8 mouse cellular contexts compared by ENCODE assay signal in genomic region chr14:100284119-100284860, GRCm38 (mm10). TPM values are rescaled to one million over a fixed set of nuclear protein-coding genes. Genes with fewer than 3 reads are reported as not detected.
DNase-seq lines count a peak whose midpoint lies in the region; ATAC-seq lines count a peak whose summit lies in the region.

TSS of gene Klf12 (minus strand) at chr14:100284679.

- H3K27me3 ChIP-seq in hindbrain, embryonic 14.5 days (ENCODE audit: control insufficient read depth, insufficient read depth, low read length), result no peaks in the 10 kb centered on the region

- peak within 1 kb of the TSS; percentile 88 for H3K4me2 ChIP-seq in hindbrain, embryonic 14.5 days (replicated peaks)

- WGBS in hindbrain, embryonic 14.5 days, result under 1% methylated on average over 38 of the region's 40 CpGs

- ATAC-seq in hindbrain, embryonic 14.5 days (ENCODE audit: low FRiP score), result peak; percentile 86

- H3K4me1 ChIP-seq in hindbrain, embryonic 14.5 days (replicated peaks; ENCODE audit: control insufficient read depth, insufficient read depth, low read length), result peaks cover 19% of the 10 kb centered on the region

- H3K4me3 ChIP-seq in hindbrain, embryonic 14.5 days (replicated peaks; ENCODE audit: low read length), result peak within 1 kb of the TSS; percentile 71

- H3K36me3 ChIP-seq in hindbrain, embryonic 14.5 days (replicated peaks; ENCODE audit: control insufficient read depth, insufficient read depth), result no peaks in the 10 kb centered on the region

- peak; percentile 78 for DNase-seq in Muller cell, postnatal 12 days (ENCODE audit: inconsistent ontology term)
- peak; percentile 84 to 86 for DNase-seq in cerebellum, postnatal 10 days
- peak; percentile 81 to 85 for DNase-seq in frontal cortex, postnatal 36 days (ENCODE audit: low spot score in 2 of 2)
- peak; percentile 74 for DNase-seq in hindbrain, embryonic 14.5 days (ENCODE audit: low spot score)
- peak; percentile 76 to 77 for DNase-seq in layer of hippocampus, postnatal 36 days
- peak; percentile 70 for DNase-seq in lung, postnatal 14 days
- peak; percentile 80 for DNase-seq in retina, embryonic 14.5 days (ENCODE audit: low spot score)
- peak; percentile 41 to 51 for DNase-seq in thymus, postnatal 36 days

- 0 out of 2 replicates have a peak, but pooled peaks cover 7% of the 10 kb centered on the region for H3K9me3 ChIP-seq in hindbrain, embryonic 14.5 days (ENCODE audit: control insufficient read depth, low read length)

- peak within 1 kb of the TSS; percentile 82 for H3K9ac ChIP-seq in hindbrain, embryonic 14.5 days

- peak within 1 kb of the TSS; percentile 98 for H3K27ac ChIP-seq in hindbrain, embryonic 14.5 days

RNA-seq across cellular contexts. Expression of gene Klf12, which starts in this region (rescaled TPM):
- polyA plus RNA-seq in hindbrain, embryonic 14.5 days (2014; fragmentation: Nextera tagmentation; extraction: Ambion mirVana), result 36.7 and 46.0 TPM in 2 replicates
- total RNA-seq in layer of hippocampus, postnatal 36 days (2021), result 10 to 100 TPM; 36.6 to 39.2 TPM

Comparison
In these comparisons a context has a peak if more than half of its experiments do, and no peak if none do; other contexts are left out.
1. Peak in every context shown above with its lines: DNase-seq, ATAC-seq, H3K4me3 ChIP-seq and H3K27ac ChIP-seq.